Mouse (Mus musculus) C3H10T1/2 (cell line): ENCODE results near the gene H2-Oa. TPM values are rescaled to one million over a fixed set of nuclear protein-coding genes. Genes with fewer than 3 reads are reported as not detected.

Experiments
- polyA plus RNA-seq, 2 experiments: library from polyadenylated mRNA; unstranded; fragments of >200 nt; fragmentation: generic; extraction: Trizol; gene quantifications; one replicate each; pipeline ENCODE4 v1.2.1; 2012; ENCODE audit warnings: missing spikeins in 2 of 2

H2-Oa gene
- not detected for polyA plus RNA-seq

GRCm38 (mm10) chr17:34092197-34092875 lies at the start of gene H2-Oa:
Gene H2-Oa (plus strand): TSS chr17:34092340.

GRCm38 (mm10) chr17:34119249-34120179 lies 27.4 kb downstream of the H2-Oa start, which contains the start of gene H2-DMa:
Gene H2-DMa (plus strand): TSS chr17:34119541.

GRCm38 (mm10) chr17:34122188-34122984 lies 30.2 kb downstream of the H2-Oa start, which contains the start of gene Brd2:
Gene Brd2 (minus strand): TSS chr17:34122634.

GRCm38 (mm10) chr17:34143033-34143432 lies 50.9 kb downstream of the H2-Oa start, which contains the start of gene H2-DMb2:
Gene H2-DMb2 (plus strand): TSS chr17:34143307.

Other genes starting within 250 kb of the H2-Oa start
- 100 to 1,000 TPM in 1 of 2 experiments, 10 to 100 TPM in 1; 81.6 to 103 TPM for gene Cd320, start 249.2 kb upstream of the H2-Oa start, polyA plus RNA-seq
- not detected for gene Gm7029, start 218.5 kb upstream of the H2-Oa start, polyA plus RNA-seq
- 10 to 100 TPM; 39.2 to 77.3 TPM for gene Kifc1, start 201.7 kb upstream of the H2-Oa start, polyA plus RNA-seq
- gene Platr17, start 187.2 kb upstream of the H2-Oa start, polyA plus RNA-seq: under 1 TPM in 1 of 2 experiments, not detected in 1; 0.06 TPM
- 10 to 100 TPM; 13.4 to 31.0 TPM for gene Daxx, start 182.9 kb upstream of the H2-Oa start, polyA plus RNA-seq
- gene Tapbp, start 176.4 kb upstream of the H2-Oa start, polyA plus RNA-seq: 100 to 1,000 TPM in 1 of 2 experiments, 10 to 100 TPM in 1; 39.2 to 255 TPM
- gene Zbtb22, start 176.4 kb upstream of the H2-Oa start, polyA plus RNA-seq: 10 to 100 TPM; 20.9 to 42.1 TPM
- 10 to 100 TPM; 19.9 to 40.0 TPM for gene Rgl2, start 162.8 kb upstream of the H2-Oa start, polyA plus RNA-seq
- 100 to 1,000 TPM; 122 to 253 TPM for gene Pfdn6, start 152.0 kb upstream of the H2-Oa start, polyA plus RNA-seq
- 10 to 100 TPM; 25.4 to 28.0 TPM for gene Wdr46, start 151.7 kb upstream of the H2-Oa start, polyA plus RNA-seq
- 1 to 10 TPM in 1 of 2 experiments, under 1 TPM in 1; 0.66 to 1.2 TPM for gene B3galt4, start 140.9 kb upstream of the H2-Oa start, polyA plus RNA-seq
- gene Vps52, start 136.5 kb upstream of the H2-Oa start, polyA plus RNA-seq: 10 to 100 TPM; 20.0 to 36.5 TPM
- 100 to 1,000 TPM; 437 to 511 TPM for gene Rps18, start 136.3 kb upstream of the H2-Oa start, polyA plus RNA-seq
- 10 to 100 TPM in 1 of 2 experiments, 1 to 10 TPM in 1; 4.9 to 16.7 TPM for gene H2-K1, start 92.0 kb upstream of the H2-Oa start, polyA plus RNA-seq
- 10 to 100 TPM; 21.3 to 55.6 TPM for gene Ring1, start 67.7 kb upstream of the H2-Oa start, polyA plus RNA-seq
- gene H2-Ke6, start 64.3 kb upstream of the H2-Oa start, polyA plus RNA-seq: 10 to 100 TPM; 28.3 to 67.1 TPM
- gene Slc39a7, start 60.7 kb upstream of the H2-Oa start, polyA plus RNA-seq: 100 to 1,000 TPM; 129 to 161 TPM
- 10 to 100 TPM; 41.4 to 60.6 TPM for gene Rxrb, start 60.5 kb upstream of the H2-Oa start, polyA plus RNA-seq
- 1 to 10 TPM in 1 of 2 experiments, under 1 TPM in 1; 0.06 to 3.6 TPM for gene Col11a2, start 52.9 kb upstream of the H2-Oa start, polyA plus RNA-seq
- gene H2-DMa, start 27.2 kb downstream of the H2-Oa start, polyA plus RNA-seq: 10 to 100 TPM in 1 of 2 experiments, 1 to 10 TPM in 1; 5.1 to 26.0 TPM
- gene Brd2, start 30.3 kb downstream of the H2-Oa start, polyA plus RNA-seq: 100 to 1,000 TPM in 1 of 2 experiments, 10 to 100 TPM in 1; 56.1 to 145 TPM
- gene H2-DMb2, start 51.0 kb downstream of the H2-Oa start, polyA plus RNA-seq: under 1 TPM; 0.04 to 0.47 TPM
- under 1 TPM; 0.12 to 0.91 TPM for gene H2-DMb1, start 60.7 kb downstream of the H2-Oa start, polyA plus RNA-seq
- 1 to 10 TPM in 1 of 2 experiments, under 1 TPM in 1; 0.30 to 5.7 TPM for gene Tap1, start 95.2 kb downstream of the H2-Oa start, polyA plus RNA-seq
- gene Psmb9, start 95.4 kb downstream of the H2-Oa start, polyA plus RNA-seq: 1 to 10 TPM in 1 of 2 experiments, under 1 TPM in 1; 0.21 to 2.7 TPM
- 1 to 10 TPM in 1 of 2 experiments, under 1 TPM in 1; 0.05 to 1.6 TPM for gene Psmb8, start 105.4 kb downstream of the H2-Oa start, polyA plus RNA-seq
- 10 to 100 TPM in 1 of 2 experiments, under 1 TPM in 1; 0.12 to 13.2 TPM for gene Tap2, start 111.2 kb downstream of the H2-Oa start, polyA plus RNA-seq
- gene H2-Ob, start 146.6 kb downstream of the H2-Oa start, polyA plus RNA-seq: not detected
- not detected for gene H2-Ab1, start 165.3 kb downstream of the H2-Oa start, polyA plus RNA-seq
- gene H2-Aa, start 195.5 kb downstream of the H2-Oa start, polyA plus RNA-seq: not detected
- gene H2-Eb1, start 213.5 kb downstream of the H2-Oa start, polyA plus RNA-seq: under 1 TPM in 1 of 2 experiments, not detected in 1; 0.04 TPM
- gene H2-Eb2, start 233.3 kb downstream of the H2-Oa start, polyA plus RNA-seq: not detected